Mouse (Mus musculus) cerebral cortex, adult 2 months (tissue): ENCODE measurements around the gene Cpsf7.

Source experiments
- WGBS: fragments of 180-500 bp; shearing (Covaris S2); methylation state at CpG from one replicate; pipeline ENCODE4 v1.1.7; 2018; 5-methylcytosine and 5-hydroxymethylcytosine counted together

Gene Cpsf7

DNA sequence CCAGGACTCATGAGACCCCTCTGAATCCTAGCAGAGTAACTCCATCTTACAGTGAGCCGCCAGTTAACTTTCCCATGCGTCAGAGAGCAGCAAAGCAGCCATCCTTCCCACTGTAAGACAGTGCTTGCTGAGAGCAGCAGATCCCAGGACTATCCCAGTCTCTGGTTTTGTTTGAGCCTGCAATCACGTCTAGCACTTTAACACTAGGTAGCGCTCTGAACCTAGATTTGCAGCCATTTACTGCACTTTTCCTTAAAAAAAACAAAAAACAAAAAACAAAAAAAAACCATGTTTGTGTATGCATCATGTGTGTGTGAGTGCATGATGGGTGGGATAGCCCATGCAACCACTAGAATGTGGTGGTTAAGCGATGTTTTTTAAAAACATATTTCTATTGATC lies 35.0 kb downstream of the Cpsf7 start:
- 38% methylated on average over 5 of the region's 5 CpGs for WGBS

DNA sequence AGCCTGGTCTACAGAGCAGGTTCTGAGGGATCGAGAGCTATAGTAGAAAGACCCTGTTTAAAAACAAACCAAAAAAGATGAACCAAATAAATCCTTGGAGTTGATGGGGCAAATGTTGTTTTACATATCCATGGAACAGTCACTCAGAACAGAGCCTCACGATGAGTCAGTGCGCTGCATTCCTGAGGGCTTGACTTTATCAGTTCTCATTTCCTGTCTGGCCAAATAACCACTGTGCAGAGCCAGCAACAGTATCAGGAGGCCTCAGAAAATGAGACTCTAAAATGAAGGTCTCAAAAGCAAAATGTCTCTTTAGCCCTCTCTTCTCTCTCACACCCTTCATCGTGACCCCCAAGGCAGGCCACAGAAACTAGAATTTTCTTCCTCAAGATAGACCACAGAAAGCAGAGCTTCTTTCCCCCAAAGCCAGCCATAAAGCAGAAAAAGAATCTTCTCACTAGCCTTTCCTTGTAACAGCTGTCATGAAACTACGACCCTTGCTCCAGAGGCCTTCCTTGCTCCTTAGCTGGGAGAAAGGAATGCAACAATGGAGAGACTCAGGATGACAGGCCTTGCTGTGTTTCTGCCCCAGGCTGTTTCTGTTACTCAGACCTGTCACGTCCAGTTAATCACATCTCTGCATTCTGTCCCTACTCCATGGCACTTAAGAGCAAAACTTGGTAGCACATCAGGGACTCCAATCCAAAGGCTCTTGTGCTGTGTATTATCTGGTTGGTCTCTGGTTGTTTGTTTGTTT lies 36.7 kb downstream of the Cpsf7 start:
- WGBS = 83% methylated on average over 6 of the region's 6 CpGs

DNA sequence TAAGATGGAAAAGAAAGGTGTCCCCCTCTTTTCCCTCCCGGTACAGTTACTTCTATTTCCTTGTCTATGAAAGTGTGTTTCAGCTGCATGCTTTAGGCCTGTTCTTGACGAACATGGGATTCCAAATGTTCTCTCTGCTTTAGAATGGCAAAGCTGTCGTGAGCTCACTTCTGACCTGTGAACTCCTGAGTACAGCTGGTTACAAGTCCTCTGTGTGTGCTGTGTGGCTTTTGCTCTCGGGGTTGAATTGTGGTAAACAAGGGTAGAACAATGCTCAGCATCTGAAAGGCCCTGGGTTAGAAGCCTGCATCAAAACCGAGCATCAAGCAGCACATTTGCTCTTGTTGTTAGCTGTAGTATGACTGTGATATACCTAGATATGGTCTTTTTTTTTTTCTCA lies 37.3 kb downstream of the Cpsf7 start:
- WGBS = 77% methylated on average over 5 of the region's 5 CpGs

DNA sequence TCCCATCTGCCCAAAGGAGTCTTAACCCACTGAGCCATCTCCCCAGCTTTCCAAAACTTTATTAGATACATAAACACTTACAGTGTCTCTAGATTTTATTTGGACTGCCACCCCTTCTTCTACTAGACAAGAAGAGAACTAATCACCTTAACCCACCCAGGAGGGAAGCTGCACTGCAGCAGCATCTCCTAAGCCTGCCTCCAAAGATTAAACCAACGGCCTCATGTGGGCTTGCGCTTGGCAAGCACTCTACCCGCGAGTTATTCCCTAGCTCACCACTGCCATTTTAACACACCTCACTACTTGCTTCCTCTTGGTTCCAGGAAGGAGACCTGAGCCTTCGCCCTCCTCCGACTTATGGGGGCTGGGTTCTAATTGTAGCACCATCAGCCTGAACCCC lies 39.2 kb downstream of the Cpsf7 start:
- 83% methylated on average over 6 of the region's 6 CpGs for WGBS

DNA sequence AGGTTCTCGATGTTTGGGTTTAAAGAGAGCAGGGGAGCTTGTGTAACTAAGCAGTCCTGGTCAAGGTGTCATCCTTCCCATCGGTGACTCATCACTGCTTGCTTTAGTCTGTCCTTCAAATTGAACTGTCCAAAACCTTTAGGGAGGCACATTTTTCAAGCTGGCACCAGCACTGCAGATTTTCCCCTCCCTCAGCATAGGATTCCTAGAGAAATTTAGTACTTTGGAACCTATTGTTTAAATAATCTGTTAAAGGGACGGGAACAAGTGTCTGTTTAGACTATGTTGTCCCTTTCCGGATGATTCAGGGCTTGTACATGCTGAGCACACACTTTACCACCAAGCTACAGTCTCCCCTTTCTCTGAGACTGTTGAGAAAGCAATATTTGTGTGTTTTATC lies 40.2 kb downstream of the Cpsf7 start:
- WGBS = 76% methylated on average over 4 of the region's 4 CpGs

DNA sequence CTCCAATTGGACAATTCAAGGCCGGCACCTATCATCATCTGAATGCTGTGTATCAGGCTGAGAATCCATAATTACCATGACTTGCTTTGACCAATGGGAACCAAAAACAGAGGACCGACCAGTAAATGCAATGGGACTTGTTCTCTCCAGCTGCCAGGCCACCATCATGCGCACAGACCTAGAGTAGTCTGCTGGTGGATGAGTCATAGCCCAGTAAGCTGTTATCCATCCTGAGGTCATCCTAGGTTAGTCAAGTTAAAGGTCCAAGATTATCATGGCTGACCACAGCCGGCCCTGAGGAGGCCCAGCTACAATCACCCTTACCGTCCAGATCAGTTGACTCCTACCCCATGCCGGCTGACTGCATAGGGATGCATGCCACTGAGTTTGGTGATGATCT lies 44.6 kb downstream of the Cpsf7 start:
- WGBS = 96% methylated on average over 6 of the region's 6 CpGs

DNA sequence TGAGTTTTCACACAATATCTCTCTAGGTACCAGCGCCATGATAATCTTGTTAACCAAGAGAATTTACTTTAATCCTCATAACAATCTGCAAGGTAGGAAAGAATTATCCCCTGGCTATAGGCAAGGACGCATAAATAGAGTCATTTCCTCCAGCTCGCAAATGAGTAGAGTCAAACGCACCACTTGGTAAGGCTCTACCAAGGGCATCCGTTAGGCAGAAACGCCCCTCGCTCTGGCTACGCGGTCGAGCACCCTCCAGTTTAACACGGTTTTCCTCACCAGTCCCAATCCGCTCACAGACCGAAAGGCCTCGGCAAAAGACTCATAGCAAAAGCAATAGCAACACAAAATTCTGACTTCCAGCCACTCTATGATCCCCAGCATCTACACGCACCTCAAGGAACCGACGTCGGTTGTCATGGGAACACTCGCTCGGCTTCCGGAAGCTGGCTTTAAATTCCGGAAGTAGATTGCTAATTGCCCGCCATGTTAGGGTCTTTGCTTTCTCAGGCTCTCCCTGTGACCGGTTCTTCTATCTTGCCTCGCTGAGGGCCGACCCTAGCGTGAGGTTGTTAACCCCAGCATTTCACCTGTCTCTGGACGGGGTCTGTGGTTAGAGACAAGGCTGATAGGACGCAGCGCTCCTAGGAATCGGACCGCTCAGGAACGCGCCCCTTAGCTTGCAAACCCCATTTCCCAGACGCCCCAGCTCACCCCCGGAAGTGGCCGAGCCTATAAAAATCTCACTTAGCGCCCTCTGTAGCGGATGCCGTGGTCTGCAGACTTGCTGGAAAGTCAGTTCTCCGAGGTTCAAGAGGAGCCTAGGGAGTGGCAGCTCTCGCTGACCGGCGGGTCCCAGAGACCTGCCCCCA lies 51.9 kb downstream of the Cpsf7 start, which contains the start of the genes Cyb561a3 and Tmem138:
TSS of gene Cyb561a3 (plus strand) at position 483 of the 872 bp plus-strand sequence.
TSS of gene Tmem138 (minus strand) at position 673 of the 872 bp plus-strand sequence.
- under 1% methylated on average over 44 of the region's 44 CpGs for WGBS

DNA sequence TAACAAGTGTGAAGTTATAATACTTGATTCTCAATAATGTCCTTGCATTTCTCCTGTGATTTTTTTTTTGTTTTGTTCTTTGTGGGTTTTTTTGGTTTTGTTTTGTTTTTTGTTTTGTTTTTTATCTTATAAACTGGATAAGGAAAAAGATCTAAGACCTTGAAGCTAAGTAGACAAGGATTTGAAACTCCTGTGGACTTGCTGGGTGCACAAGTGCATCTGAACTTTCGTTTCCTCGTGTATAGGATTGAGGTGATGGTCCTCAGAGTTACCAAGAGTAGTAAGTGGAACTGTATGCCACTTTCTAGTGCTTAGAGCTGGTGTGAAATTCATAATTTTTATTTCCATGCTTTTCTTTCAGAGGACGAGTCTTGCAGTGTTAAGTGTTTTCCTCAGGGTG lies 55.0 kb downstream of the Cpsf7 start:
- WGBS = 83% methylated on average over 3 of the region's 3 CpGs

DNA sequence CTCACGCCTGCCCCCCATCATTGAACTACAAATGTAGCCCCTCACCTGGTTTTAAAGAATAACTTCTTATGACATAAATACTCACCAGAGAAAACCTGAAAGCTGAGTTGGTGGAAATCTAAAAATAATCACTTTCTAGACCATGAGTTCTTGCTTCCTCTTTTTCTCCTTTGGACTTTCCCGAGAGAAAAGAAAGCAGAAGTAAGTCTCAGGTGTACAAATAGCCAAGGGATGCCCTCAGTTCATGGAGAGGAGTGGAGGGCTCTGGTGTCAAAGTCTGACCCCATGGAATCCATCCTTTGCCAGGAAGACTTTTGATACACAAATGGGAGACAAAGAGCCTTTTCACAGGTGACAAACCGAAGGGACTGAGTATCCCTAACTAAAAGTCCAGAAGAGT lies 55.7 kb downstream of the Cpsf7 start:
- WGBS = 88% methylated on average over 3 of the region's 3 CpGs

DNA sequence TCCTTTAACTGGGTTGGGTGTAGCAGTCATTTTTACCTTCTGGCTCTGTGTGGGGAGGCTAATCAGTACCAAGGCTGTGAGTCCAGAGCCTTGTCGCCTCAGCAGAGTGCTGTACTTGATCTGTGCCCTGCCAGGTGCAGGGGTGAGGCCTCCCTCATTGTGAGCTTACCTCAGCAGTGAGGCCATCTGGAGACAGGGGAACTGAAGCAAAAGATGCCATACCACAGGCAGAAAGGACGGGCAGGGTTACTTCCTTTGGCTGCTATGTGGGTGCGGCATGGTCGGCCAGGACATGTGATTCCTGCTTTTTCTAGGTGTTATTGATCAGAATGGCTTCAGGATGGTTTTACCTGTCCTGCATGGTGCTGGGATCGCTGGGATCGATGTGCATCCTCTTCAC lies 56.9 kb downstream of the Cpsf7 start:
- WGBS = 88% methylated on average over 6 of the region's 6 CpGs

DNA sequence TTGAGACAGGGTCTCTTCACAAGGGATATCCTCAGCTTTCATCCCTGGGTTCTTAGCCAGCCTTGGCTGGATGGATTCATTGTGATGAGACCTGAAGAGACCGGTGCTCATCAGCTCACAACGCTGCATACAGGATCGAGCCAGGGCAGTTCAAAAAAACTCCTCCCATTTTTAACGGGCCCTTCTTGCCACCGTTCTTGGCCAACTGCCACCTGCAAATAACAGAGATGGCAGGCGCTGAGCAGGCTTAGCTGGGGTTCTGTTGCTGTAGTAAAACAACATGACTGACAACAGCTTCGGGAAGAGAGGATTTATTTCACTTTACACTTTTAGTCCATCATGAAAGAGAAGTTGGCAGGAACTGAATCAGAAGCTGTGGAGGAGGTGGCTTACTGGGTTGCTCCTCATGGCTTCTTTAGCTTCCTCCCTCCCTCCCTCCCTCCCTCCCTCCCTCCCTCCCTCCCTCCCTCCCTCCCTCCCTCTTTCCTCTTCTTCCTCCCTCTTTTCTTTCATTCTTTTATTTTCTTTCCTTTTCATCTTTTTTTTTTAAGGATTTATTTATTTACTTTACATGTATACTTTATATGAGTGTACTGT lies 58.6 kb downstream of the Cpsf7 start:
- WGBS = 27% methylated on average over 7 of the region's 7 CpGs

DNA sequence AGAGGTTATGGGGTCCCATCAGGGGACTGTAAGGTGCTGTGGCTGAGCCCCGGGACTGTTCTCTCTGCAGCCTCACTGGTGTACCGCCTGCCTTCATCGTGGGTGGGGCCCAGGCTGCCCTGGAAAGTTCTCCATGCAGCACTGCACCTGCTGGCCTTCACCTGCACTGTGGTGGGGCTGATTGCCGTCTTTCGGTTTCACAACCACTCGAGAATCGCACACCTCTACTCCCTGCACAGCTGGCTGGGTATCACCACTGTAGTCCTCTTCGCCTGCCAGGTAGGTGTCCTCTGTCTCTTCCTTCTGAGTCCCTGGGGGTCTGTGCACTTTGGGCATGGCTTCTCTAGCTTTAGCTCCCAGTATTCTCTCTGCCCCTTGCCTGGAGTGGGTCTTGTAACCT lies 60.0 kb downstream of the Cpsf7 start:
- 94% methylated on average over 8 of the region's 8 CpGs for WGBS

DNA sequence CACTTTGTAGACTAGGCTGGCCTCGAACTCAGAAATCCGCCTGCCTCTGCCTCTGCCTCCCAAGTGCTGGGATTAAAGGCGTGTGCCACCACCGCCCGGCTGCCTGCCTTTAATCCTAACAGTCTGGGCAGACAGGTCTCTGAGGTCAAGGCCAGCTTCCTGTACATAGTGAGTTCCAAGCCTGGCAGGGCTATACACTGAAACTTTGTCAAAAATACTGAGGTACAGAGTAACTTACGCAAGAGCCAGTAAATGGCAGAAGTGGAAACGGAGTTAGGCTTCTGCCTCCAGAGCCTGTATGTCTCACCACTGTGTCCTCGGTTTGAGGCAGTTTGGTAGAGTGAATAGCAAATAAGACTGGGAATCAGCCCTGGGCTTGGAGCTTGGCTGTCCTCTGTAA lies 62.2 kb downstream of the Cpsf7 start:
- WGBS = 92% methylated on average over 8 of the region's 8 CpGs

DNA sequence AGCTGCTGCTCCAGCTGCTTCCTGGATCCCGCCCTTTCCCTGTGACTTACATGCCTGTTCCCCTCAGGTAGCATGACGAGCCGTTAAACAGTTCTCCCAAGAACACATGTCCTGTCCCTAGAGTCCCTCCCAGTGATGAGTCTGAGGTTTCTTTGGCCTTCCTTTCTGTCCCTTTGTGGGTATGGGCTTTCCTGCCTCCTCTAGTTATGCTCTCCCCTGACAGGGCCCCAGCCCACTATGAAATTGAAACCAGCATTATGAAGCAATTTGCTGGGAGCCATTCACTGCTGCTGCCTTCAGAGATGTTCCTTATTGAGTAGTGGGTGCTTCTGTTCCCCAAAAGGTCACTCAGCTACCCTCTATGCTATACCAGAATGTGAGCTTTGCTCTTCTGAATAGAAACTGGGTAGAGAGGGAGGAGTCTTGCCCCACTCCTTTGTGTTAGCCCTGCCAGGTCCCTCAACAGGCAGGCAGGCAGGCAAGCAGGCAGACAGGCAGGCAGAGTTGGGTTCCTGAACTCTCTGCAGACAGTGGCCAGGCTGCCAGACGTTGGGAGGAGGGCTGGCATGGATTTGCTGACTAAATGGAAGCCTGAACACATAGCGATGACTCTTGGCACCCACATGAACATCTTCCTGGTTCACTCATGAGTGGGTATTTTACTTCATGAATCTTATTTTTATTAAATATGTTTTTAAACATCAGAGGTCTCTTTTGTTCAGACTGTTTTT lies 64.2 kb downstream of the Cpsf7 start:
- WGBS = 61% methylated on average over 5 of the region's 5 CpGs

DNA sequence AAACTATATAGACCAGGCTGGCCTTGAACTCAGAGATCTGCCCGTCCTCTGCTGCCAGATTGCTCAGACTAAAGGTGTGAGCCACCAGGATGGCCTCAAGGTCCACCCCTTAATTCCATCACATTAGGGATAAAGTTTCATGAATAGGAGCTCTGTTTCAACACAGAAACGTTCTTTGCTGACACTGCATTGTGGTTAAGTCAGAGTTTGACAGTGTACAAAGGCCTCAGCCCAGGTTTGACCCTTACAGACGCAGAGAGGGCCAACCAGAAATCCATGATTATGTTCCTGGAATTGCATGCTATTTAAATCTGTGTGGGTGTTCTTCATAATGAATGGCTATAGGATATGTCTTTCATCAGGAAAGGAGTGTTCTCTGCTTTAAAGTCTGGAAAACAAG lies 65.2 kb downstream of the Cpsf7 start:
- 78% methylated on average over 3 of the region's 3 CpGs for WGBS

DNA sequence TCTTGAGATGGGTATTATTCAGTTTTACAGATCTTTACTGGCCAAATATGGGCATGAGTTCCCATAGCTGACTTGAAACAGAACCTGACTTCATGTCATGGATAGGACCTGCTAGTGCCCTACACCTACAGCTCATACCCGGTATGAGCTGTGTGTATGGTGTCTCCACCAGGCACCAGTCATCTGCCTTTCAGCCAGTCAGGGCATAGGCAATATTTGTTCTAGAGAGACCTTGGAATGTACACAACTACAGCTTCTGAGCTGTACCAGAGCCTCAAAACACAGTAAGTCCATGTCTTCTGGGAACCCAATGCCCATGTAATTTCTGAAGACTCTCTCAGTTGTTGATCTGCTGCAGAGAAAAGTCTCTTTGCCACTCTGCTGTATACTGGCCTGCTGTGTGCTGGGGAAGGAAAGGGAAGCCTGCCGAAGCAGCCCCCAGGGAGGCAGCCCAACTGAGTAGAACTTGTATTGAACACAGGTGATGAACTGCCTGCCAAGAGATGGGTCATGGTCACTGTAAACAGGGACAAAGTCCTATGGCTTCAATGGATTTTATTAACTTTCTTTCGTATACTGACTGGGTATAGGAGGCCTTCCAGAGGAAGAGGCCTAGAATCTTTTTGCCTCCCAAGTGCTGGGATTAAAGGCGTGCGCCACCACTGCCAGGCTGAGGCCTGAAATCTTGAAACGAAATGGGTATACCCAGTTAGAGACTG lies 66.8 kb downstream of the Cpsf7 start:
- WGBS = 94% methylated on average over 6 of the region's 6 CpGs
